Mouse (Mus musculus): ENCODE results near the gene Abcf1.
A peak's percentile ranks its signal among the peaks of the same experiment; 100 is the strongest.

DNA sequence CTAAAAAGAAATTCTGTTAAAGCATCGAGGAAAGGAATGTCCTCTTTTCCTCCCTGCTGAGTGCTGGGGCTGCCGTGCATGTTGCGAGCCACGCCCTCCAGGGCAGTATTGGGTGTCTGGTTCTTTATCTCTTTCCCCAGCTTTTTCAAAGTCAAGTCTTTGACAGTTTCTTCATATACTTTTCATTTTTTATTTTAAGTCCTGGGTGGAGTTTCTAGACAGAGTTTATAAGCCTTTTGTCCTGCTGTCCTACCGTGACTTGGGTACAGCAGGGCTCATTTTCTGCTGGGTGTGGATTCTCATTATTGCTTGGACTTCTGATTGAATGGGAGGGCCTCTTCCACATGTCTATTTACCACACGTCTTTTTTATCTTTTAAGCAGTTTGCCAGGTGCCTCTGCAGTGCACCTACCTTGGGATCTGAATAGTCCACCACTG, 49.7 kb downstream of the Abcf1 start:
- TF ChIP-seq POLR2A (IDR thresholded peaks at IDR 0.05; ENCODE audit: low read depth, low read length) (peak; percentile 5), CTCF (IDR thresholded peaks at IDR 0.05; ENCODE audit: borderline replicate concordance, insufficient read depth, low read length) (no peak)
